Mouse (Mus musculus) natural killer cell, adult 2 months (primary cell): ENCODE results near the gene Bex1.
"Not testable (repeated sequence)": the region's sequence is repeated elsewhere in the genome, so short reads cannot be mapped to it uniquely, and the experiment has no call there.

Source experiments
- DNase-seq, 2 experiments: peaks; one replicate each; pipeline ENCODE4 v3.0.0; 2022; ENCODE audit warnings: low spot score in 2 of 2

Bex1 gene

DNA sequence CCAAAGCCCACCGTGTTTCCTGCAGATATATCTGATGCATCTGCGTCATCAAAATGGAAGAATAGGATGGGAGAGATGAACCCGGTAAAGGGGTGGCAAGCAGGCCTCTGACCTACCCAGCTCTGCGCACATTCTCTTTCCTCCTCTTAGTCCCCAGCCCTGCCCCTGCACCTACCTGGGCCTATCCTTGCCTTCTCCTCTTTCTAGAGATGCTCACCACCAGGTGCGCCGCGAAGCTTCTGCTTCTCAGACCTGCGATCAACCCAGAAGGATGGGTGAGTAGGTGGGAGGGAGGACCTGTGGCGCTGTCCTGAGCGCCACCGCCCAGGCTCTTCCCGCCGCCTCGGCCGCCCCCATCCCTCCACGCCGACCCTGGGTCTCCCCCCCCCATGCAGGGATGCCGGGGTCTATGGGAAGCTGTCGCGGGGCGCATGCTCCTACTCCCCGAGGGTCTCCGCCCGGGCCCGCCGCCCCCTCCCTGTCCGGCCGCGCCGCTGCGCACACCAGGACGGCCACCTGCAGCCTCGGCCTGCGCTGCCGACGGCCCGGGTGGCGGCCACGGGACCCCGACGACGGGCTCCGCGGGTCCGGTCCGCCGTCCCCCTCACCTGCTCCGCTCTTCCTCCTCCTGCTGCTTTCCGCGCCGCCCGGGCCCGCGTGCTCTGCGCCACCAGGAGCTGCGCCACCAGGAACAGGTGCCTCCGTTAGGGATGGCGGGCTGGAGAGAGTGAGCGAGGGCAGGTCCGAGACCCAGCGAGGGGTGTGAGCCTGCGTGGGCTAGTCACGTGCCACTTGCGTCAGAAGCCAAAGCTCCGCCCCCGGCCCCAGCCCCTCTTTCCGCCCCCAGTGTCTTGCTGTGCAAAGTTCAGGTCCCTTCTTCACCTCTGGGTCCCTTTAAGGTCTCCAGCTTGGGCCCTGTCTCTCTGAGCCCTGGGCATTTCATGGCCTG lies at the start of gene Bex1, which contains the start of gene Tceal7:
Gene Bex1 (minus strand): TSS at position 785 of the 949 bp plus-strand sequence.
Gene Tceal7 (plus strand): TSS at position 51 of the 949 bp plus-strand sequence.
- DNase-seq: not testable (repeated sequence)

DNA sequence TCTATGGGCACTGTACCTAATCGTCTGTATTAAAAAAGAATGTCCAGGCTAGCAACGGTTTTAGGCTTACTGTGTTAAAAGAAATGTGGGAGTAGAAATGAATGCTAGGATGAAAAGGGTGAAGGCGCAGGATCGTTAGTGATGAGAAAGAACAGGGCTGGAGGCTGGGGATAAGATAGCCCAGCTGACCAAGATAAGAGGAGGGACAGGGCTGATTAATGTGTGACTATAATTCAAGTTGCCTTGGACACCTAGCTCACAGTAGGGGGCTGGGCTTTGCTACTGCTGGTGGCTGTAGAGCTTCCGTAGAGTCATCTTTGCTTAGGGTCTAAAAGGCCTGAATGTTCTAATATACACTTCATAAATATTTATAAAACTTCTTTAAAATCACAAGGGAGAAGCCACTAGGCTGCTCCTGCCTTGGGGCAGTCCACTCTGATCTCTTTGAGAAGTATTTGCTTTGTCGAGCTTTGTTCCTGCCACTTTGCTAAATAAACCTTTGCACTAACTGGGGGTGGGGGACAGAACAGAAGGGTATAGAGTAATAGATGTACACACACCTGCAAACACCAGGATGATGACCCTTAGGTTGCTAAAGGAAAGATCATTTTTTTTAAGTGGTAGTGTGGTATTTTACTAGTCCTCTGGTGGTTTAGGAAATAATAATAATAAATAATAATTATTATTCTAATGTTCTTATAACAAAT lies 36.9 kb upstream of the Bex1 start:
- no peak for DNase-seq

DNA sequence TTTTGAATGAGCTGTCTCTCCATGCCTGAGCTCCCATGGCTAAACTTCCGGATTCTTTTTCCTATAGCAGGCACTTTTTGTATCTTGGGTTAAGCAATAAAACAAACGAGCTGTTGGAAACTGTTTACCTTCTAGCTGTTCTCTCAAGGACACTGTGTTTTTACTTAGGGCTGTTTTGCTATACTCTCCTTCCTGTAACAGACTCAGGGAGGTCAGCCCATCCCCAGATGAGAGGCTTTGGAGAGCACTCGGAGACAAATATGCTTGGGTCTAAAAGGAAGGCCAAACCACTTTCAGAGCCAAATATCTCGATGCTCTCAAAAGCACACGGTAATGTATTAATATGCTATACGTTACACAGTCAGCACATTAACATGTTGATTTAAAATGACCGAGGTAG lies 34.4 kb upstream of the Bex1 start:
- no peak for DNase-seq

- DNase-seq: no peak
These were observed 33.5 kb upstream of the Bex1 start for GRCm38 (mm10) chrX:136248811-136249210.

GRCm38 (mm10) chrX:136245521-136246071 lies 30.3 kb upstream of the Bex1 start:
- no peak for DNase-seq

DNA sequence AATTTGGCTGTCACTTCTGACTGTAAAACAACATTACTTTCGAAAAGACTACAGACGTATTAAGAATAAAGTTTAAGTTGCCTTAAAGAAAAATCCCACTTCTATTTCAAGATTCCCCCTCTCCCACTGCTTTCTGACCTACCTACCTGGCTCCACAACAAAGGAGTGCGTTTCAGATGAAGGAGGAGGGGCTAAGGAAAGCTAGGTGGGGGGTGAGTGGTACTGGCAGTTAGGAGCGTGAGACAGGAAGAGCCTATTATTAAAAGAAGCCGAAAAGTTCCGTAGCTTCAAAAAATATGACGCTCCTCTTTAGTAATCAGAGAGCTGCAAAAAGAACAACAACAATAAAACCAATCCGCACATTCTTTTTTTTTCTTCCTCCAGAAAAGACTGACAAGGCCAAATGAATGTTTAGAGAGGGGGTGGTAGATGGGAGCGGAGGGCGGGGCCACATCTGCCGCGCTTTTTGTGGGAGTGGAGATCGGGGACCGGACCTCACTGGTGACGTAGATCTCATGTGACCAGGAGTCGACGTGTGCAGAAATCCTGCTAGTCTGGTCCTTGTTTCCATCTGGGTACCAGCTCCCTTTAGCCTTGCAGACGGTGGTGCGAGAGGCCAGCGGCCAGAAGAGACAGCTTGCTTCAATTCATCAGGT lies 29.4 kb upstream of the Bex1 start, which contains the start of gene Tceal9:
Gene Tceal9 (plus strand): TSS at position 506 of the 656 bp plus-strand sequence.
- DNase-seq: peak; percentile 52 to 57

- DNase-seq: no peak
These were observed 27.9 kb upstream of the Bex1 start for GRCm38 (mm10) chrX:136243181-136243580.

GRCm38 (mm10) chrX:136238118-136238517 lies 22.8 kb upstream of the Bex1 start:
- peak in 1 of 2 experiments; percentile 9 for DNase-seq

DNA sequence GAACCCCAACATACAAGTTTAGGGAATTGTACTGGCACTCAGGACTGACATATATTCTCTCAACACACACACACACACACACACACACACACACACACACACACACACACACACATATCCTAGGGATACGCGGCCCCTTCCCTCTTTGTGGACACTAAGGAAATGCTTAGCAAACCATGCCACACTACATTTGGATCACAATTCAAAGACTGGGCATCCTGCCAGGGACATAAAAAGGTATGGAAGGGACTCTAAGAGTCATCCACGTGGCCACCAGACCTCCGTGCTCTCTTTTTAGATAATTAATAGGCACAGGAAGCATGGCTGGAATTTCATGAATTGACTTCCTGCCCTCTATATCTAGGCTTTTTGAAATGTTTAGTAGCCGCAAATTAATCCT lies 12.5 kb upstream of the Bex1 start:
- no peak for DNase-seq

- no peak for DNase-seq
These were observed 8.4 kb upstream of the Bex1 start for GRCm38 (mm10) chrX:136223714-136224113.

GRCm38 (mm10) chrX:136216303-136216702 lies 990 bp upstream of the Bex1 start:
- DNase-seq: no peak

DNA sequence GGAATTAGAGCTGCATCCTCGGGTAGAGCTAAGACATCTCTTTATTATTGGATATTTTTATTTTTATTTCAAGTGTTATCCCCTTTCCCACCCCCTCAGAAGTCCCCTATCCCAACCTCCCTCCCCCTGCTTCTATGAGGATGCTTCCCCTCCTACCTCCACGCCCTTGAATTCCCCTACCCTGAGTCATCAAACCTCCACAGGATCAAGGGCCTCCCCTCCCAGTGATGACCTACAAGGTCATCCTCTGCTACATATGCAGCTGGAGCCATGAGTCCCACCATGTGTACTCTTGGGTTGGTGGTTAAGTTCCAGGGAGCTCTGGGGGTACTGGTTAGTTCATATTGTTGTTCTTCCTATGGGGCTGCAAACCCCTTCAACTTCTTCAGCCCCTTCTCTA lies 1.9 kb downstream of the Bex1 start:
- no peak for DNase-seq

DNA sequence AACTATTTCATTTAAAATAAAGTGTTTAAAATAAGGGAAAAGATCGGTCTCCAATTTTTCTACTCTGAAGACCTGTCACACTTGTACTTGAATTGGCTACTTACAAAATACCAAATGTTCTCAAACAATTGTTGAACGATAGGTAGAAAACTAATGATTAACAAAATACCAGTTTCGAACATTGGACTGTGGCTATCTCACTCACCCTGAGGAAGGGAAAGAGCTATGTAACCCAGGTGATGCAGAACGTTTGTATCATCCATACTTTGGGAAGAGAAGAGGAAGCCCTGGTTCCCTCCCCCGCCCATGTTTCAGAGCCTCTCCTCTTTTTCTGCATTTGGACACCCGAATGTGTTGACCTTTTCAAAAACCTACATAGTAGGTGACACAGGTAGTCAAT lies 10.9 kb downstream of the Bex1 start:
- no peak for DNase-seq

- no peak for DNase-seq
These were observed 11.6 kb downstream of the Bex1 start, which contains the start of gene Tceal5 for GRCm38 (mm10) chrX:136203664-136204066. TSS of gene Tceal5 (minus strand) at chrX:136203876.

GRCm38 (mm10) chrX:136203257-136203656 lies 12.1 kb downstream of the Bex1 start:
- no peak for DNase-seq

DNA sequence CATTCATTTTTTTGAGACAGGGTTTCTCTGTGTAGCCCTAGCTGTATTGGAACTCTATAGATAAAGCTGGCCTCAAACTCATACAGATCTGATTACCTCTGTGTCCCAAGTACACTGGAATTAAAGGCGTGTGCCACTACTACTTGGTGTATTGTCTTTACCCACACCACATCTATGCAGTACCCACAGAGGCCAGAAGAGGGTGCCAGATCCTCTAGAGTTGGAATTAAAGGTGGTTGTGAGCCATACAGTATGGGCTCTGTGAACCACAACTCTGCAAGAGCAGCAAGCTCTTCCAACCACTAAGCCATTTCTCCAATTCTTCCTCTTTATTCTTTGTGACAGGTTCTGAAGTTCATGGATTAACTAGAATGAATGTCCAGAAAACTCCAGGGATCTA lies 18.4 kb downstream of the Bex1 start:
- DNase-seq: peak; percentile 1 to 4

DNA sequence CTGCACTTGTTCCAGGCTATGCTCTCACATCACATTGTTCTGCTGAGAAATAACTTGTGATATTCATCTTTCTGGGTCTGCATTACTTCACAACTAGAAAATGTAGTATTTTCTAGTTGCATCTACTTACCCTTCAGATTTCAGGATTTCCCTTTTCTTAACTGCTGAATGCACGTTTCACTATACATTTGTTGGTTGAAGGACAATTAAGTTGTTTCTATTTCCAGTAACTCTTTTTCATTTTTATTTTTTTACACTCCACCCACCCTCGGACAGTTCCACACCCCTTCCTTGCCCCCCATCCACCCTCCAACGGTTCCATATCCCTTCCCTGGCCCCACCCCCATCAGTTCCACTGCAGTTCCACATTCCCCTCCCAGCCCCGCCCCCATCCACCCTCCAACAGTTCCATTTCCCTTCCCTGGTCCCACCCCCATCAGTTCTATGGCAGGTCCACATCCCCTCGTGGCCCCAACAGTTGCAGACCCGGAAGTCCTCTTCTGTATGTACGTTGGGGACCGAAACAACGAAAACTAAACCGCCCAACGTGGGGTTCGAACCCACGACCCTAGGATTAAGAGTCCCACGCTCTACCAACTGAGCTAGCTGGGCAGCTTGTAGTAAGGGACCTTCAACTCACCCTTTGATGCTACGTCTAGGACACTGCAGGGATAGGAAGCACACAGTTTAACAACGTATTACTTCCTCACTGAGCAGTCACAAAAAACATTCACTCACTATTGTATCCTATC lies 19.9 kb downstream of the Bex1 start:
- DNase-seq: no peak

GRCm38 (mm10) chrX:136183107-136183506 lies 32.2 kb downstream of the Bex1 start:
- no peak for DNase-seq

GRCm38 (mm10) chrX:136180897-136181553 lies 34.3 kb downstream of the Bex1 start:
- no peak for DNase-seq

DNA sequence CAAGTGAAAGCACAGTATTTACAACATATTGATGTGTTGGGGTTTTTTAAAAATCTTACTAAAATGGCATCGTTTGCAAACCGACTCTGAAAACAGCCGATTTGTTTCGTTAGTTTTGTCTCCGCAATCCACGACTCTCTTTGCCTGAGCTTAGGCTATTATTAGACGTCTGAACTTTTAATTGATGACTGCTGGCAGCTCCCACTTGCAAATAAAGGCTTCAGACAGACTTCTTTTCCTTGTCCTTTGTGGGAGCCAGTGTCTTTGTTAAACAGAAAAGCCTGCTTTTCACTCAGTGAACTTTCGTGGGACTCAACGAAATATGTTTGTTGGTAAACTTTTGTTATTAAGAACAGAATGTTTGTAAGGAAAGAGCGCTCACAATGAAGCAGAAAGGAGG lies 42.5 kb downstream of the Bex1 start:
- DNase-seq: no peak
